Mouse (Mus musculus) gastrocnemius, postnatal 25 days (tissue): ENCODE data around the gene Hoxa3. TPM values are rescaled to one million over a fixed set of nuclear protein-coding genes. Genes with fewer than 3 reads are reported as not detected.

Experiments
- DNase-seq: peaks from one replicate; pipeline ENCODE4 v3.0.0; 2022
- total RNA-seq, 2 experiments: library from RNA; stranded (reverse); gene quantifications; 1 replicate in 1 of 2; 2 replicates in 1 of 2; pipeline ENCODE4 v1.2.3; 2021

Hoxa3 gene
- total RNA-seq, 2 experiments from 2014 or later: 2.4 to 3.3 TPM

DNA sequence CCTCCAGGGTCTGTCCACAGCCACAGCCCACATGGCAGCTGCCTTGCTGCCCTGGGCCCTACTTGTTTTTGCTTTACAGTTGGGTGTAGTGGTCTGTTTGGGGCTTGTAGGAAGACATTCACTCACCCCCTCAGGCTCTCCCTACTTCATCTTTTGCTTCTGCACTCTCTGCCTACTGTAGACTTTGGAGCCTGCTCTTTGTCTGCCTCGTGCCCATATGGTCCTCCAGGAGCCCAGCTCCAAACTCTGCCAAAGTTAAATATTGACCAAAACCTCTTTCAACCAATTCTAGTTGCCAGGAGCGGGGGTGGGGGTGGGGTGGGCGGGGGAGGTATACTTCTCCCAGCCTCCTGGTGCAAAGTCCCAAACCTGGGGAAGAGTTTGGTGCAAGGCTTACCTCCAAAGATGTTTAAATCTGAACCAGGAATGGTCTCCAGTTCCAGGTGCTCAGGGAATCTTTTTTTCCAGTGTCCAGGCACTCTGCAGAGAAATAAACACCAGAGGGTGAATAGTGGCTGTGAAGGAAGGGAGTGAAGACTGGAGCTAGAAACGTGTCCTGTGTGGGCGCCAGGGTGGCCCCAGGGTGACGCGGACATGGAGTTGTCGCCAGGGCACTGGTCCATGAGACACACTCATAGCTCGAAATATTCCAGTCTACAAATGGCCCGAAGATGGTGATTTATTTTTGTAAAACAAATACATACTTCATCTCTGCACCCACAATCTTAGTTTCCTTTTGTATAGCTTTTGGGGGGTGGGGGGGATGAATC, 29.6 kb downstream of the Hoxa3 start:
- DNase-seq: no peak

DNA sequence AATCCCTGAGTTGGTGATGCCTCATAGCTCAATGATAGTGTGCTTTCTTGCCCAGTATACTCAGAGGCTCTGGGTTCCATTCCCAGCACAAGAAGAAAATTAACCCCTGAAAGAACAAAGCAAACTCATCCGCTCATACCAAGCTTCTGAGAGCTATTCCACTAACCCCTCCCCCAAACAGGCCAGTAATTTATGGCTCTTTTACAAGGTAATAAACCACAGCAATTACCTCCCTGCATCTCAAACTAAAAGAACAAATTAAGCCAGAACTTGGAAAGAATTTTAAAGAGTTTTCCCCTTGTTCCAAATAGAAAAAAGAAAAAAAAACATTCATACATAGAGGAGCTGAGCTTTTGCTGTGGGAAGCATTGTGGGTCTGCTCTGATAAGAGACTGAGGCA, 30.3 kb downstream of the Hoxa3 start:
- no peak for DNase-seq

DNA sequence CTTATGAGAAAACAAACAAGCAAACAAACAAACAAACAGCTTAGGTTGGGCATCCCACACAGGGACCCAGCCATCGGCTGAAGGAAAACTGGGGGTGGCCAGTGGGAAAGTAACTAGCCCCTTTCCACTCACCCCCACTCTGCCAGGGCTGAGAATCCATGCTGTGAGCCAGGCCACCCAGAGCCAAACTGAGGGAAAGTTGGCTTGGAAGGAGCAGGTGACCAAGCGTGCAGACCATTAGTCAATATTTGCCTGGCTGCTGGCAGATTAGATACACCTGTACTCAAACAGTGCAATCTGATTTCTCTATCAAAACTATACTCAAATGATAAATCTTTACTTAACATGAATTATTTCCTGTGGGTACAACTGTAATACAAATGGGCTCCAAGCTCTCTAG, 31.1 kb downstream of the Hoxa3 start:
- no peak for DNase-seq

DNA sequence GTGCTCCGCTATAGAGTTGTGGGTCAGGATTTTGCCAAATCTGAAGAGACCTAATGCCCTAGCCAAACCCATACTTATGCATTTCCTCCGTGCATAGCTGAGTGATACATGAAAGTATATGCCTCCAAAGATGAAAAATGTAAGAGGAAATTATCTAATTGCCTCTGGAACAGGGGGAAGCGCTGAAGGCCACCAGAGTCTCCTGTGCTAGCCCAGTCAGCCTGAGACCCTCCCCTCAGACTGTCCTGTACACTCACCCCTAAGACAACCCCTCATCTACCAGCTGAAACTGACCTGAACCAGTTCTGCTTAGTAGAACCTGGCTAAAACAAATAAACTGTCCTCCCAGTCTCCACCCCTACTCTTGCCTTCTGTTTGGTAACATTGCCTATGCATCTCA, 32.4 kb downstream of the Hoxa3 start:
- no peak for DNase-seq

DNA sequence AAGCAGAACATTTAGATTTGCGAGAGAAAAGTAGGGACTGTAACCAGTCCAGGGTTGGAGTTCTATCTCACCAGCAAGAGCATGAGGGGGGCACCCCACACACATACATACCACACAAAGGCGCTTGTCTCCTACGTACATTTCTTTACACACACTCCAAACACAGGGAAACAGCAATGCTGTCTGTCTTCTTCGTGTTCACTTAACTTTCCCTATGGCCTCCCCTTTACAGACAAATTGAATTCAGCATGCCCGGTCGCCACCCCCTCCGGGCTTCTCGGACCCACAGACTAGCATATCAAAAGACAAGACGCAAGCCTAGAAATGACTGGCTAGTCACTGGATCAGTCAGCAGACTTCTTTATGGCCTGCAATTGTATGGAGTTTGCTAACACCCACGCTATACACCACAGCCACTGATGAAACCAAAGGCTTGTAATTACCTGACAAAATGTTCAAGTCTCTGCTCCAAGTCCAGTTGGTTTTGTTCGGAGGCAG, 32.9 kb downstream of the Hoxa3 start:
- DNase-seq: no peak

DNA sequence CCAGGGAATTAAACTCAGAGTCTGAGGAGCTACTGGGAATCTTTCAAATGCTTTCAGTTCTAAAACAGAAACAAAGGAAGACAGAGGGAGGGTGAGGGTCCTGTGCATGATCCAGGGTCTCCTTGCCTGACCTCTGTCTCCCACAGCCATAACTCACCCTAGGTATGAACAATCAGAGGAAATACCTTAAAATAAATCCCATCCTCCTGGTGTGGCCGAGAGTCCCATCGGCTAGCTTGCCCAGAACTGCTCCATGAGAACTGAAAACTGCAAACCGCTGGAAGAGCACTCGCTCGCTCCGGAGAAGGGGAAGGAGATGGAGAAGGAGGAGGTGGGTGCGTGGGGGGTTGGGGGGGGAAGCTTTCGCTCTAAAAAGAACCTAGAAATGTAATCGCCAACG, 33.4 kb downstream of the Hoxa3 start:
- no peak for DNase-seq

DNA sequence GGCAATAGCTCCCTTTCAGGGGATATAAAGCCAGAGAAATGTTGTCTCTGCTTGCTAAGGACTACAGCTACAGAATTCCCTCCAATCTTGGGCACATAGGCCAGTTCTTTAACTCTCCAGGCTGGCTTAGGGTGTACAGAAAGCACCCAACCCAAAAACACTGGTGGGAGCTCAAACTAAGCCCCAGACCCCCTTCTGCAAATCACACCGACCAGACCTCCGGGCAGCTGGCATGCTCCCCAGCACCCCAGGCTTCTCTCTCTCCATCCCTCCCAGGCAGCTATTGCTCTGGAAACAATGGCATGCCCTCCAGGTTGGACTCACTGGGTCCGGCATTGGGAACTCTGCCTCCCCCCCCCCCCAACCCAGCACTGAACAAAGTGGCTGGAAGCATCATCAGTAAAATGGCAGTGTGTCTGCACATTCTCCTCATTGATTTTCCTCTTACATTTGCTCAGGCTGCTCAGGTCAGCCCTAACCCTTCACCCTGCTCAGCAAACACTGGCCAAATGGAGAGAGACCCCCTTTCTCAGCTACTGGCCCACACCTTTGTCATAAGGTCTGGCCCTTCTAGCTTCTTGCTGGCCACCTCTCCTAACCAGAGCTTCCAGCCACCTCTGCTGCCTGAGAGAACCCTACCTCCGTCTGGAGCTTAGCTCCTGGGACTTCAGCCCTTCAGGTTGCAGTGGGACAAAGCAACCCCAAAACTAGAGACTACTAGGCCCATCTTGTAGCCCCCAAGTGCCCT, 34.0 kb downstream of the Hoxa3 start:
- no peak for DNase-seq

DNA sequence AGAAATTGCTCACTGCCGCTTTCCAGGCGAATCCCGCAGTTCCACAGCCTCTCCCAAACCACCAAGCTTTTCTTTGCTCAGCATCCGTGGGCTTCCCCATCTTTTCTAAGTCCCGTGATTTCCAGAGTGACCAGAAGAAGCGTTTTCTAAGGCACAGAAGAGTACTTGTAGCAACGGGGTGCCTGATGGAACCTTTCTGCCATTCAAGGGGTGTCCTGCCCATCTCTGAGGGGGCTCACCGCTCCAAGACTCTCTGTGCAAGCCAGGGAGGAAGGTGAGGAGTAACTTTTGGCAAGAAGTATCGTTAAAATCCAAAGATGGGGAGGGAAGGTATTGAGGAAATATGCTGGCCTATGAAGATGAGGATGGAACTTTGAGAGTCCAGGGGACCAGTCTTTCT, 35.3 kb downstream of the Hoxa3 start:
- DNase-seq: no peak

DNA sequence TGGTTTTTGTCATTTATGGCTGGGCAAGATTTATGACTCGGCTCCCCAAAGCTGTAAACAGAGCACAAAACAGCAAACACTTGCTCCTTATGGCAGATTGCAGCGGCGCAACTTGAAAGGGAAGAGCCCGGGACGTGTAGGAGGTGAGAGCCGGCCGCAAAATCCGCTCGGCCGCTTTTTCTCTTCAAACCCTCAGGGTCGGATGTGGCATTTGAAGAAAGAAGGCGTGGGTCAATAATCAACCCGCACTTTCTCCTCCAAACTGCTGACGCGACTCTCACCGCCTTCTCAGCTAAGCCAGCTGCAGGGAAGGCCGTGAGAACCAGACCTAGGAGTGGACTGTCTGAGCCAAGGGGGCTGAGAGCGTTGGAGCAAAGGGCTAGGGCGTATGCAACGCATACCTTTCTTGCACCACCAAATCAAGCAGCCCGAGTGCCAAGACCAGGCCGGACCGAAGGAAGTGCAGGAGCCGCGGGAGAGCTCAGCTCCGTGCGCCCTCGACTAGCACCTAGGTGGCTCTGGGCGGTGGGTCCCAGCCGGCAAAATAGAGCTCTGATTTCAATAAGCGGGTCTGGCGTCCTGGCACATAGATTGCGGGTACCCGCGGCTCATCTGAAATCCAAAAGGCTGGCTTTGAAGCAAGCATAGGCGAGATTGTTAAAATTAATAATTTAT, 35.9 kb downstream of the Hoxa3 start, which contains the start of gene 5730596B20Rik:
TSS of gene 5730596B20Rik (plus strand) at position 438 of the 675 bp plus-strand sequence.
- DNase-seq: no peak

DNA sequence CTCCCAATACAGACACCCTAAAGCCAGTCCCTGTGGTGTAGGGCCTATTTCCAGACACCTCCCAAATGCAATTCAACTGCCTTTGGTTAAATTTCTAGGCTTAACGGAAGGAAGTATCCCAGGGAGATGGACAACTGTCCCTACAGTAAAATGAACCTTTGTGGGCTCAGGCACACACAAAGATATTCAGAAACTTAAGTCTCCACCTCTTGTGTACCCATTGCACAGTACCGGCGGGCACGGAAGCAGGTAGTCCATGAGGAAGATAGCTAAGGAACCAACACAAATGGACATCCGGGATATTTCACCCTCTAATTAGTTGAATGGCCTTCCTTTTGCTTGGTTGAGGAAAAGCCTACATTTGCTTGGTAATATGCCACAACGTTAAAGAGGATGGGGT, 36.7 kb downstream of the Hoxa3 start:
- DNase-seq: no peak

DNA sequence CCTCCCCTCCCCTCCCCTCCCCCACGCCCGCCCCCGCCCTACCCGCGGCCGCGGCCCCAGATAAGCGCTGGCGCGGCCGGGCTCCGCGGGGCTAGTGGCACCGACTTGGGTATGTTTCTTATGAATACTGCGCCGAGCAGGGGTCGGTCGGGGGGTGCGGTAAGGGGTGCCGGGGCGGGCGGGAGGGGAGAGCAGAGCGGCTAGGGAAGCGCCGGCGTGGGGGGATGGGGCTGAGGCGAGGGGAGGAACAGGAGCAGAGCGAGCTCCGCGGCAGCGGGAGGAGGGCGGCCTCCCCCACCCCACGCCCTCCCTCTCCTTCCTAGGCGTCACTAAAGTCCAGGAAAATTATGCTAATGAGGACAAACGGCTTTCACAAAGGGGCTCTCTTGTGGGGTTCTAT, 37.3 kb downstream of the Hoxa3 start:
- no peak for DNase-seq

DNA sequence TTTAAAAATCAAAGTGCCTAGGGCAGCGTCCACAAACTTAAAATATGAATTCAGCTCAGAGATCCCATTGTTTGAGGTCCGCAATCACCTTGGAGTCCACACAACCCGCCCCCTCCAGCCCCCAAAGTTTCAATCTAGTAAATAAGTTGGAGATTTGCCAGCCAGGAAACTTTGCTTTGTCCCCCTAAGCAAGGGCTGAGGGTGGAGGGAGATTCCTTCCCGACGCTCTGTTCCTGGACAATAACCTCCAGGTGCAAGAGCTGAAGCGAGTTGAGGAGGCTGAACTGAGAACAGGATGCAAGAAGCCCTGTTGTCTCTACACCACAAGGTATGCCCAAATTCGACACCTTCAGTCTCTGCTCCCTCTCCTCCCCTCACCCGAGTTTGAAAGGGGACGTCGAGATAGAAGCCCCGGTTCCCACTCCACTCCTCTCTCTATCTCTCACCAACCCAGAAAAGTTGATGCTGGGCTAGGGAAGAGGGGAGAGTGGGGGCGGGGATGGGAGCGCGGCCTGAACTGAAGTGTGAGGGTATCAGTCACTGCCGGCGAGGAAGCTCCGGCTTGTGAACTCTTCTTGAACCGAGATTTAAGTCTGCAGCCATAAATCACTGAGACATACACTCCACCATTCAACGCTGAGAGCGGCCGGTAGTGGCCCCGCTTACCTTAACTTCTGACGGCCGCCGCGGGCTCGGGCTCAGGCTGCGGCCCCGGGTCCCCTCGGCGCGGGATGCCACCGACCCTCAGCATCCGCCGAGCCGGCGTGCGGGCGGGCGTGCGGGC, 38.0 kb downstream of the Hoxa3 start:
- DNase-seq: no peak

DNA sequence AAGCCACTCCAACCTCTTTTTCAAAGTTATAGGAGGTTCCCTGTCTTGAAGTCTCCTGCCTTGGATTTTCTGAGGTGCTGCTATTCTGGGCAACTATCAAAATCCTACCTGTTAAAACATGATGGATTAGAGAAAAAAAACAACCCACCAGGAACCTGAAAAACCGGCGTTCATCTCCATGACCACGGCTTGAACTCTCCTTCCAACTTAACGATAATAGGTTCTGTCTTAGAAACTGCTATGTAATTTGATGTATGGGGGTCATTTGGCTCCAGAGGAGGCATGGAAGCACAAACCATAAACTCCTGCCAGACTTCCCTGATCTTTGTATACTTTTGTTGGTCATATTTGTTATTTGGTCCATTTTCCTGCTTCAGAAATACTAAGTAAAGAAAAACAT, 39.5 kb downstream of the Hoxa3 start:
- DNase-seq: no peak

DNA sequence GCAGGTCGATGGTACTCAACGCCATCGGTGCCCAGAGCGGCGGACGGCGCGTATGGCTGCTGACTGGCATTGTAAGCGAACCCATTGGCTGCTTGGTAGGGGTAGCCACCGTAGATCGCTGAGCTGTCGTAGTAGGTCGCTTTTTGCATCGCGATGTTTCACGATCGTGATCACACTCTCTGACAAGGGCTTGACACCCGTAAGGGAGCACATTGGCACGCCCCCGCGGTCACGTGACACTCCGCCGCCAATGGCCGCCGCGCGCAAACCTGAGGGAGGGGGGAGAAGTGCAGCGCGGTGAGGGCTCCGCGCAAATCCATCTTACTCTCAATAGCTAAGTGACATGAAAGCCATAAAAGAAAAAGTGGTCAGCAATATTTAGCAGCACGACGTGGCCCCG, 40.6 kb downstream of the Hoxa3 start:
- DNase-seq: peak; percentile 74

DNA sequence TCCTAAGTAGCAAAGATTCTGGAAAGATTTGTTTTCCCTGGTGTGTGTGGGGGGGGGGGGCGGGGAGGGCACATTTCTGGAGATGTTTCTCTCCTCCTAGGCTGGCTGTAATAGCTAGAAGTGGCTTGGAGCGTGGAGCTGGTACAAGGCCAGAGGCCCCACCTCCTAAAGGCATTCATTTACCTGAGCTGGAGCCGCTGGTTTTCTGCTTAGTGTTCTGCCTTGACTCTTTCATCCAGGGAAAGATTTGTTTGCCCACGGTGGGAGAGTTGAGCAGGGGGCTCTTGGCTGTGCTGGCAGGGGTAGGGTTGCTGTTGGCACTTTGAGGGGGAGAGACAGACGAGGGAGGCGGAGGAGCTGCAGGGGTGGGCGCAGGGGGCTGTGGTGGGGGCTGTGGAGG, 41.2 kb downstream of the Hoxa3 start:
- no peak for DNase-seq

DNA sequence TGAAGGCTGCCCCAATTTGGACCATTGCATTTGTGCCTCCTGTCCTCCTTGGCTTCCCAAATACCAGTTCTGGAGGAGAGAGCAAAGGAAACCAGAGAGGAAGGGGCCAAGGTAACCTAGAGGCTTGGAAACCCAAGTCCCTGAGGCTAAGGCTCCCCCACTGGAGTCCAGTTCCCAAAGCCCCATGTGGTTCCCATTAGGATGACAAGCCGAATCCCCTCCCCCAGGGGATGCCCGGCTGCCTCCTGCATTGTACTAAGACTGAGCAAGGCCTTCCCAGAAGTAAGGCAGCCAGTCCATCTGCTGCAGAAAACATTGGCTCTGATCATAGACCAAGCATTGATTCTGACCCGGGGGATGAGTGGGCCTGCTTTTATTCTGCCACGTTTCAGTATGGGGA, 41.8 kb downstream of the Hoxa3 start:
- DNase-seq: no peak

DNA sequence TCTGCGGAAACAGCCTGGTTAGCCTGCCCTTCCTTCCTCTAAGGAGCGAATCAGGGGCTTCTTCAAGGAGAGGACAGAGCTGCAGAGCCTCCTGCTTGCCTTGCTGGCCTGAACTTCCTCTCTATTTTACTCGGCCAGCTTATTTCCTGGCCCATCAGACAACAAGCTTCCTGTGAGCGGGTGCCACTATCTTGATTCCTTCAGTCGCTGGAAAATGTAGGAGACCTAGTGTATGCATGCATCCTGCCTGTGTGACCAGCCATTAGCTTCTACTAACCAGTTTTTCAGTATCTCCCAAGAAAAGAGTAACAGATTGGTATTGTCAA, 42.3 kb downstream of the Hoxa3 start:
- no peak for DNase-seq

DNA sequence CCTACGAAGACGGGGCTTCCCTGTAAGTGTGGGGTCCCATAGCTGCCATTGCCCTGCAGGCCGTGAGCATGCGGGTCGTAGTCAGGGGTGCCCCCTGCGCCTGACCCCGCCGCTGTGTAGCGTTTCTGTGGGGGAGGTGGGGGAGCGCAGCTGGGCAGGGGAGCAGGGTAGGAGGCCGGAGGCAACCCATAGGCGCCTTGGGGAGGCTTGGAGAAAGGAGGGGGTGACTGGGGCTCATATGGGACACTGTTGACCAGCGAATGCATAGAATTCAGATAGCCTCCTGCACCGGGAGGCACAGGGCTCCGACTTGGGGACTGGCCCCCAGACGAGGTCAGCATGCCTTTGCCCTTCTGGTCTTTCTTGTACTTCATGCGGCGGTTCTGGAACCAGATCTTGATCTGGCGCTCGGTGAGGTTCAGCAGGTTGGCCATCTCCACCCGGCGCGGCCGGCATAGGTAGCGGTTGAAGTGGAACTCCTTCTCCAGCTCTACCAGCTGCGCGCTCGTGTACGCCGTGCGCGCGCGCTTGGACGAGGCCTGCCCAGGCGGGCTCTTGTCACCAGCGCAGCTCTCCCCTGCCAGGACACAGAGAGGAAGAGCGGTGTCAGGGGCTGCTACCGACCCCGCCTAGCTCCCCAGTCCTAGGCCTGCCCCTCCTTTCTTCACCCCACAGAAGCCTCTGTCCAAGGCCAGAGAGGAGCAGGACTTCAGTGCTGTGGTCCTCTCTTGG, 42.8 kb downstream of the Hoxa3 start:
- no peak for DNase-seq

DNA sequence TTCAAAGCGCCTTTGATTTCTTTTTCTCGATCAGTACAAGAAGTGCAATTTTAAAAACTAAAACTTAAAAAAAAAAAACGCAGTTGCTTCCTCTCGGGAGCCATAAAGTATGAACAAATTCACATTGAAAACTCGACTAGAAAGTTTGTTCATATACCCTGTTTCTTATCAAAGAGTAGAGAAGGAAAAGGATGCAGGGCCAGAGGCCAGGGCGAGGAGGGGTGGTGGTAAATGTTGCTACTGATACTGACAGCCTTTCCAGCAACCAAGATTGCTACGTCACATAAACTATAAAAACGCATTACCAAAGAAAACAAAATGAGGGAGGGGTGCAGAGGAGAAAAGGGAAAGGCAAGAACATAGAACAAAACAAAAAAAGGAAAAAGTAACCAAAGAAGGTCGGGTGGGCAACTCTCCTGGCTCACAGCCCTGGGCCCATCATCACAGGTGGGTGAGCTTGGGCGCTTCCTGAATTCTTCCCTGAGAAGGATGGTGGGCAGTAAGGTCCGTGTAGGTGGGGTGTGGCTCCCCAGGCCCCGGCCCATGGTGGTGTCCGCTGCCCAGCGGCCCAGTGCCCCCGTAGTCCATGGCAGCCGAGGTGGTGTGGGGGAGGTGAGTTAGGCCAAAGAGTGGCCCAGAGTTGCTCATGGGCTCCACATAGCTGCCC, 43.5 kb downstream of the Hoxa3 start:
- no peak for DNase-seq

DNA sequence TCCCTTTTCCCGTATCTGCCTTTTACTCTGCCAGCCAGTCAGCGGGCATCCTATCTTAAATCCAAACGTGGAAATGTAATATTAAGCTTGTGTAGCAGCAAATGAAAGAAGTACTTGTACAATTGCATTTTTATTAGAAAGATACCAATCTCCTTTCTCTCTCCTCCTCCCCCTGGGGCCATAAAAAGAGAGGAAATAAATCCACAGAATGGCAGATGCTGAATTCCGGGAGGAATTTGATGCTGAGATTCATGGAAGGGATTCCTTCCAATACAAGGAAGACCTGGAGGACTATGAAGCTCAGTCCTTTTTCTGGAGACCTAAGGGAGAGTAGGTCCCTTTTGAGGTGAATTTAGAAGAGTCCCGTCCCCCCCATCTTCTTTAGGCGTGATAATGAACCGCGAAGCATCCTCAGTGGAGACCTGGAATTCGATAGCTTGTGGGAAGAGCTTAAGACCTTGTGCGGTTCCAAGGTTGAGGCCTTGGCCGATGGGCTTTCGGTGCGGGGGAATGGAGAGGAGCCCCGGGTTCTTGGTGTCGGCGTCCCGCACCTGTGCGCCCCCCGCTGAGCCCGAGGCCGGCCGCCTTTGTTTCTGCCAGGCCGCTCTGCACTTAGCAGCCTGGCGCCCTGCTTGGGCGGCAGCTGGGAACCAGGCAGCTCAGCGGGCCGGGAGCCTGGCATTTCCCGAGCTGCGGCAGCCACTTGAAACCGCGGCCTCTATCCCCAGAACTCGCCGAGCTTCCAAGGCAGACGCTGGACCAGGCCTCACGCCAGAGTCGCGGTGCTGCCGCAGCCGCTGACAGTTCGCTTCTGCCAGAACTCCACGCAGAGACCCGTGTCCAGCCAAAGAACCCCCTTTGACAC, 44.7 kb downstream of the Hoxa3 start:
- peak; percentile 44 for DNase-seq
